Comparison of ENCODE assay signal across 26 mouse cellular contexts in genomic region chr1:133981185-133981584, GRCm38 (mm10). TPM values are rescaled to one million over a fixed set of nuclear protein-coding genes. Genes with fewer than 3 reads are reported as not detected.
DNase-seq lines count a peak whose midpoint lies in the region; ATAC-seq and TF ChIP-seq lines count a peak whose summit lies in the region.
"Had no signal": no experiment of that assay in that cellular context is flagged by ENCODE, and none has a peak within 500 bp of the region (broad histone marks: within the 10 kb centered on the region; RNA-seq: fewer than 3 reads in every experiment).

No protein-coding gene starts in this region.

- no peak for TF ChIP-seq POLR2A in heart, adult 2 months (IDR thresholded peaks at IDR 0.05; ENCODE audit: insufficient read depth, low read depth, low read length)

- ATAC-seq in stomach, postnatal 0 days (ENCODE audit: low FRiP score, low TSS enrichment) = no peak
- ATAC-seq: forebrain, embryonic 16.5 days; hindbrain, postnatal 0 days had no signal

- peak; percentile 82 for DNase-seq in heart, adult 11 months
- no peak for DNase-seq in heart, adult 2 months
- no peak for DNase-seq in thymus, postnatal 10 days (ENCODE audit: low spot score in 2 of 2)
- DNase-seq in stomach, postnatal 0 days (ENCODE audit: low spot score) = no peak
- DNase-seq in B cell, adult 2 months = no peak
- DNase-seq: adrenal gland, postnatal 14 days; cerebellum, adult 2 months; cerebellum, postnatal 10 days; embryo, embryonic 11 days; gastrocnemius, adult 2 months; gastrocnemius, postnatal 25 days; heart, adult 18-20 months; heart, postnatal 14 days; kidney, adult 11 months had no signal

- H3K4me3 ChIP-seq in heart, adult 2 months = no peak overlapping the region
- H3K4me3 ChIP-seq in C2C12 (ENCODE audit: insufficient read depth, poor library complexity, severe bottlenecking) = no peak overlapping the region
- no peak overlapping the region for H3K4me3 ChIP-seq in brown adipose tissue, adult 24 weeks (ENCODE audit: insufficient read depth, low read depth, low read length)
- H3K4me3 ChIP-seq in stomach, postnatal 0 days (ENCODE audit: low read depth, low read length) = no peak overlapping the region
- H3K4me3 ChIP-seq: embryonic facial prominence, embryonic 12.5 days; forebrain, embryonic 12.5 days; gastrocnemius, adult 2 months; heart, embryonic 15.5 days; hindbrain, embryonic 13.5 days had no signal

- 76% methylated on average over 4 of the region's 4 CpGs for WGBS in heart, adult 2 months
- WGBS in stomach, postnatal 0 days = 90% methylated on average over 4 of the region's 4 CpGs

- no peaks in the 10 kb centered on the region for H3K79me3 ChIP-seq in C2C12 (ENCODE audit: low read depth)

- no peak overlapping the region for H3ac ChIP-seq in C2C12 (ENCODE audit: control insufficient read depth, insufficient read length, low read depth)

- no peak overlapping the region for H3K4me2 ChIP-seq in stomach, postnatal 0 days (replicated peaks; ENCODE audit: low read depth)
- H3K4me2 ChIP-seq: embryonic facial prominence, embryonic 12.5 days; forebrain, embryonic 12.5 days; heart, embryonic 11.5 days; heart, embryonic 15.5 days; hindbrain, embryonic 13.5 days had no signal

- no peak overlapping the region for H3K27ac ChIP-seq in heart, adult 2 months
- peak overlapping the region; percentile 6 for H3K27ac ChIP-seq in brown adipose tissue, adult 24 weeks (replicated peaks; ENCODE audit: low read depth, low read length)
- H3K27ac ChIP-seq in stomach, postnatal 0 days (replicated peaks) = no peak overlapping the region
- H3K27ac ChIP-seq: embryonic facial prominence, embryonic 12.5 days; forebrain, embryonic 12.5 days; heart, embryonic 15.5 days; hindbrain, embryonic 13.5 days; hindbrain, postnatal 0 days had no signal

- H3K9me3 ChIP-seq in stomach, postnatal 0 days (ENCODE audit: control insufficient read depth, low read length) = no peaks in the 10 kb centered on the region
- H3K9me3 ChIP-seq: embryonic facial prominence, embryonic 12.5 days; heart, embryonic 15.5 days had no signal

- intact Hi-C loops in heart, adult 2 months (cut with DNase I) = no loop called here

- no peaks in the 10 kb centered on the region for H3K36me3 ChIP-seq in heart, adult 2 months (ENCODE audit: control insufficient read depth, insufficient read depth, low read length)
- no peaks in the 10 kb centered on the region for H3K36me3 ChIP-seq in C2C12 (ENCODE audit: control insufficient read depth, insufficient read depth)
- no peaks in the 10 kb centered on the region for H3K36me3 ChIP-seq in stomach, postnatal 0 days (ENCODE audit: control insufficient read depth, insufficient read depth, low read length)
- H3K36me3 ChIP-seq: embryonic facial prominence, embryonic 12.5 days; forebrain, embryonic 12.5 days; heart, embryonic 15.5 days; hindbrain, embryonic 13.5 days had no signal

- H3K27me3 ChIP-seq in heart, adult 2 months (ENCODE audit: control insufficient read depth, insufficient read depth, low read length) = no peaks in the 10 kb centered on the region
- H3K27me3 ChIP-seq in C2C12 (ENCODE audit: control insufficient read depth, insufficient read depth, insufficient read length) = no peaks in the 10 kb centered on the region
- H3K27me3 ChIP-seq in stomach, postnatal 0 days (ENCODE audit: control insufficient read depth, insufficient read depth, low read length) = no peaks in the 10 kb centered on the region
- H3K27me3 ChIP-seq: embryonic facial prominence, embryonic 12.5 days; forebrain, embryonic 12.5 days; heart, embryonic 15.5 days; hindbrain, embryonic 13.5 days had no signal

- TF ChIP-seq EP300 in heart, adult 2 months (IDR thresholded peaks at IDR 0.05; ENCODE audit: insufficient read depth, low read depth, low read length) = no peak
- TF ChIP-seq EP300 in stomach, postnatal 0 days (optimal IDR thresholded peaks at IDR 0.05) = no peak

- no peaks in the 10 kb centered on the region for H3K79me2 ChIP-seq in heart, adult 2 months (replicated peaks; ENCODE audit: control insufficient read depth, insufficient read depth, low read length)
- H3K79me2 ChIP-seq in C2C12 (ENCODE audit: control insufficient read depth, insufficient read depth) = no peaks in the 10 kb centered on the region

- peaks cover 11% of the 10 kb centered on the region for H3K4me1 ChIP-seq in heart, adult 2 months (ENCODE audit: control insufficient read depth, insufficient read depth, low read length)
- peaks cover 17% of the 10 kb centered on the region for H3K4me1 ChIP-seq in brown adipose tissue, adult 24 weeks (ENCODE audit: control insufficient read depth, insufficient read depth, insufficient read length, low read length)
- peaks cover 10% of the 10 kb centered on the region; the same call in 1 of the 2 replicates for H3K4me1 ChIP-seq in stomach, postnatal 0 days (replicated peaks; ENCODE audit: control insufficient read depth, insufficient read depth)
- H3K4me1 ChIP-seq: forebrain, embryonic 12.5 days had no signal

- no peak overlapping the region for H3K9ac ChIP-seq in heart, adult 2 months (ENCODE audit: low read depth, low read length)
- H3K9ac ChIP-seq in stomach, postnatal 0 days (ENCODE audit: low read length) = no peak overlapping the region
- H3K9ac ChIP-seq: embryonic facial prominence, embryonic 12.5 days; forebrain, embryonic 12.5 days; heart, embryonic 15.5 days; hindbrain, embryonic 13.5 days had no signal

- no peak for TF ChIP-seq CTCF in heart, adult 2 months (IDR thresholded peaks at IDR 0.05)
- TF ChIP-seq CTCF in C2C12 (IDR thresholded peaks at IDR 0.05; ENCODE audit: control insufficient read depth, insufficient read depth, insufficient read length) = no peak
- TF ChIP-seq CTCF in stomach, postnatal 0 days (IDR thresholded peaks at IDR 0.05; ENCODE audit: low read depth) = no peak

TF ChIP-seq in C2C12, 6 proteins besides CTCF, POLR2A, EP300 and RAD21:
- TF ChIP-seq CEBPB (IDR thresholded peaks at IDR 0.05; ENCODE audit: low read depth) (peak; percentile 34), MYOG (IDR thresholded peaks at IDR 0.05; ENCODE audit: control insufficient read depth, extremely low read depth, insufficient read length) (no peak), FOSL1 (IDR thresholded peaks at IDR 0.05; ENCODE audit: insufficient read depth, low read length, poor library complexity, severe bottlenecking) (no peak)

RNA-seq across cellular contexts. Expression of gene Fmod, which starts 55.9 kb away (rescaled TPM):
- total RNA-seq in heart, adult 2 months (2021) = 1 to 10 TPM; 9.3 to 9.4 TPM
- 14.5 and 17.0 TPM in 2 replicates for polyA plus RNA-seq in heart, adult 2 months (2012; rRNA removed)
- 0.53 TPM for polyA plus RNA-seq in C2C12 (2012; fragmentation: generic; extraction: Trizol)
- polyA plus RNA-seq in brown adipose tissue, adult 24 weeks (2012; ENCODE audit: insufficient read depth, insufficient read length, missing spikeins) = 0.38 and 0.55 TPM in 2 replicates
- polyA plus RNA-seq in stomach, postnatal 0 days (2015; fragmentation: Nextera tagmentation; extraction: Ambion mirVana) = 7.9 and 9.0 TPM in 2 replicates
- total RNA-seq: CH12.LX; common myeloid progenitor, adult 5-6 weeks; hematopoietic stem cell, adult 5-6 weeks had no signal

RNA-seq across cellular contexts. Expression of gene Prelp, which starts 60.0 kb away (rescaled TPM):
- 10 to 100 TPM; 29.0 to 34.4 TPM for total RNA-seq in heart, adult 2 months (2021)
- polyA plus RNA-seq in heart, adult 2 months (2012; rRNA removed) = 52.1 and 58.5 TPM in 2 replicates
- polyA plus RNA-seq in C2C12 (2012; fragmentation: generic; extraction: Trizol) = 0.07 TPM
- 237 and 366 TPM in 2 replicates for polyA plus RNA-seq in brown adipose tissue, adult 24 weeks (2012; ENCODE audit: insufficient read depth, insufficient read length, missing spikeins)
- 4.7 and 5.3 TPM in 2 replicates for polyA plus RNA-seq in stomach, postnatal 0 days (2015; fragmentation: Nextera tagmentation; extraction: Ambion mirVana)
- total RNA-seq: CH12.LX; common myeloid progenitor, adult 5-6 weeks; hematopoietic stem cell, adult 5-6 weeks had no signal
